Mouse (Mus musculus): ENCODE measurements around the gene Tlr2. TPM values are rescaled to one million over a fixed set of nuclear protein-coding genes. Genes with fewer than 3 reads are reported as not detected.

Gene Tlr2
- total and polyA plus RNA-seq, 3 experiments, result 0.05 TPM; not detected in 2

- DNase-seq (ENCODE audit: low spot score) (no peak), ATAC-seq (ENCODE audit: extremely low read depth, insufficient number of reproducible peaks, low FRiP score, poor library complexity, severe bottlenecking) (no peak)
- Histone ChIP-seq H3K4me1 (ENCODE audit: insufficient read depth, low read depth, low read length) (no peaks in the 10 kb centered on the region), H3K9me3 (replicated peaks) (no peaks in the 10 kb centered on the region), H3K27me3 (ENCODE audit: insufficient read depth, low read length) (no peaks in the 10 kb centered on the region; the same call in 1 of the 2 replicates), H3K4me3 (ENCODE audit: low read depth, low read length) (no peak overlapping the region), H3K36me3 (replicated peaks) (no peaks in the 10 kb centered on the region)
- no peak for TF ChIP-seq GATA2 (IDR thresholded peaks at IDR 0.05; ENCODE audit: borderline replicate concordance, low read depth, low read length)
- TF ChIP-seq GATA1 (IDR thresholded peaks at IDR 0.05; ENCODE audit: borderline replicate concordance, low read length), result no peak
- no peak for TF ChIP-seq CTCF (IDR thresholded peaks at IDR 0.05; ENCODE audit: low read depth, low read length)
- TF ChIP-seq POLR2AphosphoS5 (IDR thresholded peaks at IDR 0.05; ENCODE audit: insufficient replicate concordance, low read depth, low read length), result no peak
- no peak for TF ChIP-seq TAL1 (conservative IDR thresholded peaks at IDR 0.05; ENCODE audit: low read depth, low read length)
Observed at GRCm38 (mm10) chr3:83836685-83837084, 4.9 kb downstream of the Tlr2 start.

- no peak for ATAC-seq (ENCODE audit: extremely low read depth, insufficient number of reproducible peaks, low FRiP score, poor library complexity, severe bottlenecking)
- TF ChIP-seq TAL1 (conservative IDR thresholded peaks at IDR 0.05; ENCODE audit: low read depth, low read length), result no peak
- TF ChIP-seq GATA2 (IDR thresholded peaks at IDR 0.05; ENCODE audit: borderline replicate concordance, low read depth, low read length), result no peak
- no peak for TF ChIP-seq CTCF (IDR thresholded peaks at IDR 0.05; ENCODE audit: low read depth, low read length)
- TF ChIP-seq GATA1 (IDR thresholded peaks at IDR 0.05; ENCODE audit: borderline replicate concordance, low read length), result no peak
- no peak for TF ChIP-seq POLR2AphosphoS5 (IDR thresholded peaks at IDR 0.05; ENCODE audit: insufficient replicate concordance, low read depth, low read length)
- no peaks in the 10 kb centered on the region for H3K36me3 ChIP-seq (replicated peaks)
- DNase-seq (ENCODE audit: low spot score), result no peak
- H3K4me1 ChIP-seq (ENCODE audit: insufficient read depth, low read depth, low read length), result no peaks in the 10 kb centered on the region
- no peaks in the 10 kb centered on the region for H3K27me3 ChIP-seq (ENCODE audit: insufficient read depth, low read length)
- no peaks in the 10 kb centered on the region for H3K9me3 ChIP-seq (replicated peaks)
- no peak overlapping the region for H3K4me3 ChIP-seq (ENCODE audit: low read depth, low read length)
Observed at GRCm38 (mm10) chr3:83828145-83828611, 13.4 kb downstream of the Tlr2 start.

- Histone ChIP-seq H3K4me1 (ENCODE audit: insufficient read depth, low read depth, low read length) (no peaks in the 10 kb centered on the region), H3K27me3 (ENCODE audit: insufficient read depth, low read length) (no peaks in the 10 kb centered on the region), H3K4me3 (ENCODE audit: low read depth, low read length) (no peak overlapping the region), H3K36me3 (replicated peaks) (no peaks in the 10 kb centered on the region), H3K9me3 (replicated peaks) (no peaks in the 10 kb centered on the region)
- ATAC-seq (ENCODE audit: extremely low read depth, insufficient number of reproducible peaks, low FRiP score, poor library complexity, severe bottlenecking), result no peak
- no peak for DNase-seq (ENCODE audit: low spot score)
- no peak for TF ChIP-seq GATA1 (IDR thresholded peaks at IDR 0.05; ENCODE audit: borderline replicate concordance, low read length)
- no peak for TF ChIP-seq GATA2 (IDR thresholded peaks at IDR 0.05; ENCODE audit: borderline replicate concordance, low read depth, low read length)
- TF ChIP-seq CTCF (IDR thresholded peaks at IDR 0.05; ENCODE audit: low read depth, low read length), result no peak
- TF ChIP-seq POLR2AphosphoS5 (IDR thresholded peaks at IDR 0.05; ENCODE audit: insufficient replicate concordance, low read depth, low read length), result no peak
- TF ChIP-seq TAL1 (conservative IDR thresholded peaks at IDR 0.05; ENCODE audit: low read depth, low read length), result no peak
Observed at GRCm38 (mm10) chr3:83827684-83828083, 13.9 kb downstream of the Tlr2 start.

- H3K4me1 ChIP-seq (ENCODE audit: insufficient read depth, low read depth, low read length), result no peaks in the 10 kb centered on the region
- DNase-seq (ENCODE audit: low spot score), result no peak
- H3K36me3 ChIP-seq (replicated peaks), result no peaks in the 10 kb centered on the region
- no peaks in the 10 kb centered on the region for H3K27me3 ChIP-seq (ENCODE audit: insufficient read depth, low read length)
- no peak overlapping the region for H3K4me3 ChIP-seq (ENCODE audit: low read depth, low read length)
- H3K9me3 ChIP-seq (replicated peaks), result no peaks in the 10 kb centered on the region
- ATAC-seq (ENCODE audit: extremely low read depth, insufficient number of reproducible peaks, low FRiP score, poor library complexity, severe bottlenecking), result no peak
- TF ChIP-seq POLR2AphosphoS5 (IDR thresholded peaks at IDR 0.05; ENCODE audit: insufficient replicate concordance, low read depth, low read length) (no peak), TAL1 (conservative IDR thresholded peaks at IDR 0.05; ENCODE audit: low read depth, low read length) (no peak), CTCF (IDR thresholded peaks at IDR 0.05; ENCODE audit: low read depth, low read length) (no peak), GATA1 (IDR thresholded peaks at IDR 0.05; ENCODE audit: borderline replicate concordance, low read length) (no peak), GATA2 (IDR thresholded peaks at IDR 0.05; ENCODE audit: borderline replicate concordance, low read depth, low read length) (no peak)
Observed at GRCm38 (mm10) chr3:83823774-83824173, 17.8 kb downstream of the Tlr2 start.

GRCm38 (mm10) chr3:83816372-83816925 lies 25.1 kb downstream of the Tlr2 start:
- Histone ChIP-seq H3K36me3 (replicated peaks) (no peaks in the 10 kb centered on the region), H3K4me1 (ENCODE audit: insufficient read depth, low read depth, low read length) (no peaks in the 10 kb centered on the region), H3K9me3 (replicated peaks) (no peaks in the 10 kb centered on the region), H3K4me3 (ENCODE audit: low read depth, low read length) (no peak overlapping the region), H3K27me3 (ENCODE audit: insufficient read depth, low read length) (no peaks in the 10 kb centered on the region)
- no peak for TF ChIP-seq GATA2 (IDR thresholded peaks at IDR 0.05; ENCODE audit: borderline replicate concordance, low read depth, low read length)
- no peak for TF ChIP-seq POLR2AphosphoS5 (IDR thresholded peaks at IDR 0.05; ENCODE audit: insufficient replicate concordance, low read depth, low read length)
- DNase-seq (ENCODE audit: low spot score) (no peak), ATAC-seq (ENCODE audit: extremely low read depth, insufficient number of reproducible peaks, low FRiP score, poor library complexity, severe bottlenecking) (no peak)

- Histone ChIP-seq H3K4me3 (ENCODE audit: low read depth, low read length) (no peak overlapping the region), H3K27me3 (ENCODE audit: insufficient read depth, low read length) (no peaks in the 10 kb centered on the region), H3K9me3 (replicated peaks) (no peaks in the 10 kb centered on the region), H3K36me3 (replicated peaks) (no peaks in the 10 kb centered on the region), H3K4me1 (ENCODE audit: insufficient read depth, low read depth, low read length) (no peaks in the 10 kb centered on the region)
- DNase-seq (ENCODE audit: low spot score) (no peak), ATAC-seq (ENCODE audit: extremely low read depth, insufficient number of reproducible peaks, low FRiP score, poor library complexity, severe bottlenecking) (no peak)
- no peak for TF ChIP-seq TAL1 (conservative IDR thresholded peaks at IDR 0.05; ENCODE audit: low read depth, low read length)
- TF ChIP-seq POLR2AphosphoS5 (IDR thresholded peaks at IDR 0.05; ENCODE audit: insufficient replicate concordance, low read depth, low read length), result no peak
- no peak for TF ChIP-seq GATA2 (IDR thresholded peaks at IDR 0.05; ENCODE audit: borderline replicate concordance, low read depth, low read length)
- no peak for TF ChIP-seq CTCF (IDR thresholded peaks at IDR 0.05; ENCODE audit: low read depth, low read length)
- no peak for TF ChIP-seq GATA1 (IDR thresholded peaks at IDR 0.05; ENCODE audit: borderline replicate concordance, low read length)
Observed at GRCm38 (mm10) chr3:83812863-83813262, 28.7 kb downstream of the Tlr2 start.
